Mouse (Mus musculus) neural tube, embryonic 13.5 days (tissue): ENCODE measurements around the gene Sgcd. TPM values are rescaled to one million over a fixed set of nuclear protein-coding genes. Genes with fewer than 3 reads are reported as not detected.
A peak's percentile ranks its signal among the peaks of the same experiment; 100 is the strongest.

Experiments
- ATAC-seq: fragments of 200-750 bp; cut with Nextera tagmentation; 2 replicates; pipeline ENCODE4 v1.8.0; 2017; ENCODE audit warnings: low read depth, mild to moderate bottlenecking, moderate TSS enrichment, moderate library complexity
- H3K27ac ChIP-seq: fragments of 300-500 bp; sonication (generic); replicated peaks from 2 replicates; pipeline ENCODE4 v1.5.1; 2015; ENCODE audit warnings: moderate library complexity, mild to moderate bottlenecking, inconsistent platforms
- H3K27me3 ChIP-seq: fragments of 300-500 bp; sonication (generic); 2 replicates; pipeline ENCODE4 v1.6.1; 2015; ENCODE audit warnings: mild to moderate bottlenecking, inconsistent platforms
- H3K36me3 ChIP-seq: fragments of 300-500 bp; sonication (generic); 2 replicates; pipeline ENCODE4 v1.6.1; 2015; ENCODE audit warnings: mild to moderate bottlenecking, inconsistent platforms
- H3K4me1 ChIP-seq: fragments of 300-500 bp; sonication (generic); replicated peaks from 2 replicates; pipeline ENCODE4 v1.6.1; 2015; ENCODE audit warnings: inconsistent platforms
- H3K4me2 ChIP-seq: fragments of 300-500 bp; sonication (generic); 2 replicates; pipeline ENCODE4 v1.6.1; 2015; ENCODE audit warnings: inconsistent platforms, mild to moderate bottlenecking, moderate library complexity
- H3K4me3 ChIP-seq: fragments of 300-500 bp; sonication (generic); 2 replicates; pipeline ENCODE4 v1.5.1; 2015; ENCODE audit warnings: mild to moderate bottlenecking, inconsistent platforms
- H3K9ac ChIP-seq: fragments of 300-500 bp; sonication (generic); 2 replicates; pipeline ENCODE4 v1.6.1; 2015; ENCODE audit warnings: moderate library complexity, mild to moderate bottlenecking, inconsistent platforms
- H3K9me3 ChIP-seq: fragments of 300-500 bp; sonication (generic); 2 replicates; pipeline ENCODE4 v1.6.1; 2016; ENCODE audit warnings: inconsistent platforms
- WGBS: fragments of 180-500 bp; shearing (Covaris S2); methylation state at CpG from one replicate; pipeline ENCODE4 v1.1.7; 2015; 5-methylcytosine and 5-hydroxymethylcytosine counted together
- polyA plus RNA-seq: library from polyadenylated mRNA; unstranded; fragments of >200 nt; fragmentation: Nextera tagmentation; extraction: Ambion mirVana; gene quantifications from 2 replicates; pipeline ENCODE4 v1.2.1, GENCODE M21; 2015

Gene Sgcd
- polyA plus RNA-seq, 1 experiment from 2014 or later, result 3.0 TPM

GRCm38 (mm10) chr11:47242401-47242800, 746.4 kb downstream of the Sgcd start:
- Histone ChIP-seq H3K27me3 (no peaks in the 10 kb centered on the region), H3K4me1 (0 out of 2 replicates have a peak, but pooled peaks cover 2% of the 10 kb centered on the region), H3K9ac (no peak overlapping the region), H3K9me3 (no peaks in the 10 kb centered on the region), H3K4me3 (no peak overlapping the region), H3K27ac (no peak overlapping the region), H3K36me3 (no peaks in the 10 kb centered on the region), H3K4me2 (no peak overlapping the region)
- WGBS, result 67% methylated on average over 1 of the region's 1 CpGs
- ATAC-seq, result no peak

DNA sequence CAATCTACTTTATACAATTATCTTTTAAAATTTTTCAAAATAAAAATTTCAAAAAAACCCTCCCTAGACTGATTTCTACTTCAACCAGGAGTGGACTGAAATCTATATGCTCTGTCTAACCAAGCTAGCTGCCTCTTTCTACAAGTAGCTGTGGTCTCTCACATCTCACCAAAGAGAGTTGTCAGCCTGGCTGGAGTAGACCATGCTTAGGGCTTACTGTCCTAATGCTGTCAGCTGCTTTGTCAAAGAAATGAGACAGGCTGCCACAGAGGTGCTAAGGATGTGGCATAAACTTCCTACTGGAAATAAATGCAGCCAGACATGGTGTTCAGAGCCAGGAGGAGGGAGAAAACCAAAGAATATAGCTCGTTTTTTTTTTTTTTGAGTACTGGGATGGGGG, 760.5 kb downstream of the Sgcd start:
- no peaks in the 10 kb centered on the region for H3K9me3 ChIP-seq
- no peak for ATAC-seq
- H3K36me3 ChIP-seq, result no peaks in the 10 kb centered on the region
- H3K9ac ChIP-seq, result no peak overlapping the region
- H3K4me3 ChIP-seq, result no peak overlapping the region
- no peak overlapping the region for H3K4me2 ChIP-seq
- WGBS, result 53% methylated on average over 1 of the region's 1 CpGs
- no peak overlapping the region for H3K27ac ChIP-seq
- no peaks in the 10 kb centered on the region for H3K27me3 ChIP-seq
- 0 out of 2 replicates have a peak, but pooled peaks cover 5% of the 10 kb centered on the region for H3K4me1 ChIP-seq

- no peak overlapping the region for H3K4me3 ChIP-seq
- no peaks in the 10 kb centered on the region for H3K27me3 ChIP-seq
- WGBS, result 86% methylated on average over 2 of the region's 2 CpGs
- ATAC-seq, result no peak
- H3K9me3 ChIP-seq, result no peaks in the 10 kb centered on the region
- no peak overlapping the region for H3K27ac ChIP-seq
- no peak overlapping the region for H3K4me2 ChIP-seq
- 0 out of 2 replicates have a peak, but pooled peaks cover 5% of the 10 kb centered on the region for H3K4me1 ChIP-seq
- H3K36me3 ChIP-seq, result no peaks in the 10 kb centered on the region
- H3K9ac ChIP-seq, result no peak overlapping the region
These were observed 764.6 kb downstream of the Sgcd start for GRCm38 (mm10) chr11:47224148-47224547.

GRCm38 (mm10) chr11:47211531-47211930, 777.2 kb downstream of the Sgcd start:
- Histone ChIP-seq H3K9me3 (no peaks in the 10 kb centered on the region), H3K9ac (no peak overlapping the region), H3K36me3 (no peaks in the 10 kb centered on the region), H3K4me2 (no peak overlapping the region), H3K27me3 (no peaks in the 10 kb centered on the region), H3K27ac (no peak overlapping the region), H3K4me3 (no peak overlapping the region), H3K4me1 (no peaks in the 10 kb centered on the region)
- 80% methylated on average over 8 of the region's 8 CpGs for WGBS
- ATAC-seq, result no peak

- no peaks in the 10 kb centered on the region for H3K4me1 ChIP-seq
- H3K4me2 ChIP-seq, result no peak overlapping the region
- 84% methylated on average over 1 of the region's 1 CpGs for WGBS
- no peak overlapping the region for H3K9ac ChIP-seq
- H3K4me3 ChIP-seq, result no peak overlapping the region
- H3K9me3 ChIP-seq, result no peaks in the 10 kb centered on the region
- no peaks in the 10 kb centered on the region for H3K36me3 ChIP-seq
- no peak for ATAC-seq
- no peak overlapping the region for H3K27ac ChIP-seq
- no peaks in the 10 kb centered on the region for H3K27me3 ChIP-seq
These were observed 782.3 kb downstream of the Sgcd start for GRCm38 (mm10) chr11:47206461-47206860.

DNA sequence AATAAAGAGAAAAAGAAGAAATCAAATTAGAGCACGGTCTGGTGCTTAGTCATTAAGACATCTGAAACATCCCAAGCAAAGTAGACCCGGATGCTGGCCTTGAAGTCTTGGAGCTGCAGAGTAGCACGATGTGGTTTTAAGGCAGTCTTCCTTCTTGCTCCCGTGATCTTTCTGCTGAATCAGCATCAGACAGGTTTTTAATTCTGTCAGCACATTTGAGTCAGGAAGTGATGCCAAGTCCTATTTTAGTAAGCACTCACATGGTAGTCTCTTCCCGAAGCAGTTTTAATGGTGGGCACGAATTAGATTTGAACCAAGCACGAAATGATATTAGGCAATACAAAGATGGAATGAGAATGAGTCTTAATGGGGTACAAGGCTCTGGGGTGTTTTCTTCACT, 789.7 kb downstream of the Sgcd start:
- Histone ChIP-seq H3K27ac (no peak overlapping the region), H3K4me3 (no peak overlapping the region), H3K36me3 (no peaks in the 10 kb centered on the region), H3K4me1 (no peaks in the 10 kb centered on the region), H3K27me3 (no peaks in the 10 kb centered on the region), H3K9me3 (no peaks in the 10 kb centered on the region), H3K9ac (no peak overlapping the region), H3K4me2 (no peak overlapping the region)
- no peak for ATAC-seq
- 88% methylated on average over 7 of the region's 7 CpGs for WGBS

- no peak overlapping the region for H3K4me3 ChIP-seq
- peaks cover 7% of the 10 kb centered on the region for H3K4me1 ChIP-seq
- no peak overlapping the region for H3K27ac ChIP-seq
- H3K36me3 ChIP-seq, result no peaks in the 10 kb centered on the region
- no peak overlapping the region for H3K9ac ChIP-seq
- ATAC-seq, result peak; percentile 56; the same call in 1 of the 2 replicates
- H3K4me2 ChIP-seq, result no peak overlapping the region
- 36% methylated on average over 2 of the region's 2 CpGs for WGBS
- no peaks in the 10 kb centered on the region for H3K9me3 ChIP-seq
- H3K27me3 ChIP-seq, result no peaks in the 10 kb centered on the region
These were observed 800.2 kb downstream of the Sgcd start for GRCm38 (mm10) chr11:47188556-47188955.

GRCm38 (mm10) chr11:47174977-47175376, 813.8 kb downstream of the Sgcd start:
- Histone ChIP-seq H3K4me3 (no peak overlapping the region), H3K4me2 (no peak overlapping the region), H3K9ac (no peak overlapping the region), H3K27ac (no peak overlapping the region), H3K4me1 (no peaks in the 10 kb centered on the region), H3K36me3 (no peaks in the 10 kb centered on the region), H3K9me3 (no peaks in the 10 kb centered on the region), H3K27me3 (no peaks in the 10 kb centered on the region)
- 91% methylated on average over 2 of the region's 2 CpGs for WGBS
- ATAC-seq, result no peak

DNA sequence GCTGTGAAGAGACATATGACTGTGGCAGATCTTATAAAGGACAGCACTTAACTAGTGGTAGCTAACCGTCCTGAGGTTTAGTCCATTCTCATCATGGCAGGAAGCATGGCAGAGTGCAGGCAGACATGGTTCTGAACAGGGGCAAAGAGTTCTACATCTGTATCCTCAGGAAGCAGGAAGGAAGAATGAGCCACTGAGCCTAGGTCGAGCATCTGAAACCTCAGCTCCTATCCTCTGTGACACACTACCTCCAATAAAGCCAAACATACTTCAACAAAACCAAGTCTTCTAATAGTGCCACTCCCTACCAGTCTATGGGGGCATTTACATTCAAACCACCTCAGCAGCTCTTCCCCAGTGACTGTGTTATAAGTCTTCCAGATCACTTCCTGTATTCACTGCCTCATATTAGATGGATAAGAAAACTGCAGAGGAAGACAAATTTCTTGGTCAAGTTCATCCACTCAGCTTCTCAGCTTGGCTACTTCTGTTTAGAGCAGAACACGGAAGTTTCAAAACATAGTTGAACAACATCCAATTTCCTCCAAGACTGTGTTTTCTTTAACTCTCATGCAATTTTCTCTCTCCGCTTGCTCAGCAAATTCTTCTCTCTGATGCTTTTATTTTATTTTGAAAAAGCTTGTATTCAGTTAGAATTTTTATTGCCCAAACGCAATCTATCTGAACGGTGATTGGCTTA, 817.7 kb downstream of the Sgcd start:
- Histone ChIP-seq H3K9me3 (no peaks in the 10 kb centered on the region), H3K9ac (no peak overlapping the region), H3K27ac (no peak overlapping the region), H3K4me2 (no peak overlapping the region), H3K4me3 (no peak overlapping the region), H3K36me3 (no peaks in the 10 kb centered on the region), H3K4me1 (no peaks in the 10 kb centered on the region), H3K27me3 (no peaks in the 10 kb centered on the region)
- 85% methylated on average over 6 of the region's 6 CpGs for WGBS
- no peak for ATAC-seq

GRCm38 (mm10) chr11:47167376-47167775, 821.4 kb downstream of the Sgcd start:
- Histone ChIP-seq H3K4me2 (no peak overlapping the region), H3K27me3 (no peaks in the 10 kb centered on the region), H3K4me3 (no peak overlapping the region), H3K9me3 (no peaks in the 10 kb centered on the region), H3K4me1 (no peaks in the 10 kb centered on the region), H3K9ac (no peak overlapping the region), H3K27ac (no peak overlapping the region), H3K36me3 (no peaks in the 10 kb centered on the region)
- no peak for ATAC-seq
- WGBS, result 81% methylated on average over 4 of the region's 4 CpGs

DNA sequence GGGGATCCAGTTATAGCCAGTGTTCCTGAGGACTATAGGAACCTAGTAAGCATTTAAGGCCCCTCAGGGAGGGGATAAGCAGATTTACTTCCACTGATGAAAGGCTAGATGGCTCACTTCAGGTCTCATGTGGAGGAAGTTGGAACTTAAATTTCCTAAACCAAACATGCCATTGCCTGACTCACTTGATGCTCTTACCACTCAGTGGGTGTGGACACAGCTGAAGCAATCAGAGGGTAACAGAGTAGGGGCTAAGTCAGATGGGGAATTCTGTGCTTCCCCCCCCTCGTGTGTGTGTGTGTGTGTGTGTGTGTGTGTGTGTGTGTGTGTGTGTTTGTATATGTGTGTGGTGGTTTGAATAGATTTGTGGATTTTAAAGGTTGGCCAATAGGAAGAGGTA, 830.7 kb downstream of the Sgcd start:
- Histone ChIP-seq H3K4me2 (no peak overlapping the region), H3K27me3 (no peaks in the 10 kb centered on the region), H3K4me3 (no peak overlapping the region), H3K36me3 (no peaks in the 10 kb centered on the region), H3K9ac (no peak overlapping the region), H3K9me3 (no peaks in the 10 kb centered on the region), H3K27ac (no peak overlapping the region), H3K4me1 (no peaks in the 10 kb centered on the region)
- no peak for ATAC-seq
- 82% methylated on average over 1 of the region's 1 CpGs for WGBS

GRCm38 (mm10) chr11:47156730-47157693, 831.8 kb downstream of the Sgcd start:
- H3K27me3 ChIP-seq, result no peaks in the 10 kb centered on the region
- H3K4me2 ChIP-seq, result no peak overlapping the region
- H3K36me3 ChIP-seq, result no peaks in the 10 kb centered on the region
- no peaks in the 10 kb centered on the region for H3K4me1 ChIP-seq
- ATAC-seq, result no peak
- 47% methylated on average over 1 of the region's 1 CpGs for WGBS
- no peak overlapping the region for H3K27ac ChIP-seq
- H3K9me3 ChIP-seq, result no peaks in the 10 kb centered on the region
- no peak overlapping the region for H3K9ac ChIP-seq
- no peak overlapping the region for H3K4me3 ChIP-seq
